Mouse (Mus musculus): ENCODE data around the gene Hist2h2aa2.
"Not testable (repeated sequence)": the region's sequence is repeated elsewhere in the genome, so short reads cannot be mapped to it uniquely, and the experiment has no call there.

Gene Hist2h2aa2

GRCm38 (mm10) chr3:96236834-96237334 is 3.2 kb downstream of the Hist2h2aa2 start:
- no peak for DNase-seq (ENCODE audit: low read depth)

GRCm38 (mm10) chr3:96235836-96236235 is 4.2 kb downstream of the Hist2h2aa2 start:
- no peak for DNase-seq (ENCODE audit: low read depth)

- DNase-seq (ENCODE audit: low read depth): no peak
Observed at GRCm38 (mm10) chr3:96234914-96235313, 5.2 kb downstream of the Hist2h2aa2 start.

- no peak for DNase-seq (ENCODE audit: low read depth)
Observed at GRCm38 (mm10) chr3:96231758-96232120, 8.3 kb downstream of the Hist2h2aa2 start.

GRCm38 (mm10) chr3:96230910-96231757 is 8.9 kb downstream of the Hist2h2aa2 start:
- no peak for DNase-seq (ENCODE audit: low read depth)

- DNase-seq (ENCODE audit: low read depth): no peak
Observed at GRCm38 (mm10) chr3:96230404-96230803, 9.7 kb downstream of the Hist2h2aa2 start.

GRCm38 (mm10) chr3:96228828-96229227 is 11.2 kb downstream of the Hist2h2aa2 start:
- DNase-seq (ENCODE audit: low read depth): no peak

GRCm38 (mm10) chr3:96226695-96227648 is 13.1 kb downstream of the Hist2h2aa2 start:
- no peak for DNase-seq (ENCODE audit: low read depth)

GRCm38 (mm10) chr3:96225421-96225820 is 14.7 kb downstream of the Hist2h2aa2 start:
- DNase-seq (ENCODE audit: low read depth): no peak

GRCm38 (mm10) chr3:96222774-96223173 is 17.3 kb downstream of the Hist2h2aa2 start:
- DNase-seq (ENCODE audit: low read depth): no peak

- DNase-seq (ENCODE audit: low read depth): no peak
Observed at GRCm38 (mm10) chr3:96221640-96222038, 18.4 kb downstream of the Hist2h2aa2 start.

GRCm38 (mm10) chr3:96220765-96221639 is 19.1 kb downstream of the Hist2h2aa2 start, which contains the start of the genes Hist2h2ac and Hist2h2be:
Hist2h2ac (minus strand) TSS chr3:96220880.
Hist2h2be (plus strand) TSS chr3:96221119.
- peak; percentile 96 for DNase-seq (ENCODE audit: low read depth)

GRCm38 (mm10) chr3:96220131-96220764 is 19.8 kb downstream of the Hist2h2aa2 start:
- DNase-seq (ENCODE audit: low read depth): not testable (repeated sequence)

GRCm38 (mm10) chr3:96219661-96220130 is 20.4 kb downstream of the Hist2h2aa2 start, which contains the start of the genes Bola1 and Hist2h2ab:
Bola1 (minus strand) TSS chr3:96219709.
Hist2h2ab (plus strand) TSS chr3:96219865.
- DNase-seq (ENCODE audit: low read depth): peak; percentile 57

GRCm38 (mm10) chr3:96219191-96219641 is 20.9 kb downstream of the Hist2h2aa2 start:
- DNase-seq (ENCODE audit: low read depth): no peak

- DNase-seq (ENCODE audit: low read depth): no peak
Observed at GRCm38 (mm10) chr3:96209242-96209641, 30.8 kb downstream of the Hist2h2aa2 start.

- no peak for DNase-seq (ENCODE audit: low read depth)
Observed at GRCm38 (mm10) chr3:96207819-96208218, 32.3 kb downstream of the Hist2h2aa2 start.

GRCm38 (mm10) chr3:96199731-96200130 is 40.3 kb downstream of the Hist2h2aa2 start:
- no peak for DNase-seq (ENCODE audit: low read depth)

GRCm38 (mm10) chr3:96198601-96199251 is 41.4 kb downstream of the Hist2h2aa2 start:
- DNase-seq (ENCODE audit: low read depth): not testable (repeated sequence)

- DNase-seq (ENCODE audit: low read depth): no peak
Observed at GRCm38 (mm10) chr3:96198181-96198580, 41.9 kb downstream of the Hist2h2aa2 start.

Data from c-Kit-positive CD71-negative TER-119-negative erythroid progenitor cells, embryonic 14.5 days (primary cell).